Mouse (Mus musculus) limb, embryonic 11.5 days (tissue): Measurements from ENCODE around the gene Slc1a7. TPM values are rescaled to one million over a fixed set of nuclear protein-coding genes. Genes with fewer than 3 reads are reported as not detected.
A peak's percentile ranks its signal among the peaks of the same experiment; 100 is the strongest.

Source experiments
- ATAC-seq: fragments of 200-750 bp; cut with Nextera tagmentation; 2 replicates; pipeline ENCODE4 v1.8.0; 2017; ENCODE audit warnings: low read depth; ENCODE audit not compliant: insufficient number of reproducible peaks, low FRiP score, low TSS enrichment
- DNase-seq: peaks from one replicate; pipeline ENCODE4 v3.0.0-alpha.2; 2015; ENCODE audit warnings: low spot score
- H3K27ac ChIP-seq: fragments of 300-500 bp; sonication (generic); replicated peaks from 2 replicates; pipeline ENCODE4 v1.5.1; 2014; ENCODE audit warnings: low read depth, mild to moderate bottlenecking, low read length
- H3K27me3 ChIP-seq: fragments of 300-500 bp; sonication (generic); 2 replicates; pipeline ENCODE4 v1.6.1; 2014; ENCODE audit warnings: mild to moderate bottlenecking, low read length, mixed read lengths; ENCODE audit not compliant: control insufficient read depth, insufficient read depth
- H3K36me3 ChIP-seq: fragments of 300-500 bp; sonication (generic); 2 replicates; pipeline ENCODE4 v1.6.1; 2014; ENCODE audit warnings: mild to moderate bottlenecking, low read length, moderate library complexity, mixed read lengths; ENCODE audit not compliant: control insufficient read depth, insufficient read depth
- H3K4me1 ChIP-seq: fragments of 300-500 bp; sonication (generic); 2 replicates; pipeline ENCODE4 v1.6.1; 2014; ENCODE audit warnings: low read length, mixed read lengths; ENCODE audit not compliant: control insufficient read depth, insufficient read depth
- H3K4me2 ChIP-seq: fragments of 300-500 bp; sonication (generic); 2 replicates; pipeline ENCODE4 v1.6.1; 2014; ENCODE audit warnings: low read depth, mild to moderate bottlenecking, moderate library complexity; ENCODE audit not compliant: severe bottlenecking
- H3K4me3 ChIP-seq: fragments of 300-500 bp; sonication (generic); 2 replicates; pipeline ENCODE4 v1.5.1; 2014; ENCODE audit warnings: low read depth, low read length
- H3K9ac ChIP-seq: fragments of 300-500 bp; sonication (generic); 2 replicates; pipeline ENCODE4 v1.6.1; 2014; ENCODE audit warnings: mild to moderate bottlenecking, low read length
- H3K9me3 ChIP-seq: fragments of 300-500 bp; sonication (generic); 2 replicates; pipeline ENCODE4 v1.6.1; 2016; ENCODE audit warnings: low read length; ENCODE audit not compliant: control insufficient read depth
- WGBS: fragments of 180-500 bp; shearing (Covaris S2); extraction: QIAGEN DNeasy Blood & Tissue Kit; methylation state at CpG from one replicate; pipeline ENCODE4 v1.1.7; 2014; 5-methylcytosine and 5-hydroxymethylcytosine counted together
- polyA plus RNA-seq: library from polyadenylated mRNA; unstranded; fragments of >200 nt; fragmentation: Nextera tagmentation; extraction: Ambion mirVana; gene quantifications from 2 replicates; pipeline ENCODE4 v1.2.1, GENCODE M21; 2014

The Slc1a7 gene
- polyA plus RNA-seq: not detected in 2 replicates

DNA sequence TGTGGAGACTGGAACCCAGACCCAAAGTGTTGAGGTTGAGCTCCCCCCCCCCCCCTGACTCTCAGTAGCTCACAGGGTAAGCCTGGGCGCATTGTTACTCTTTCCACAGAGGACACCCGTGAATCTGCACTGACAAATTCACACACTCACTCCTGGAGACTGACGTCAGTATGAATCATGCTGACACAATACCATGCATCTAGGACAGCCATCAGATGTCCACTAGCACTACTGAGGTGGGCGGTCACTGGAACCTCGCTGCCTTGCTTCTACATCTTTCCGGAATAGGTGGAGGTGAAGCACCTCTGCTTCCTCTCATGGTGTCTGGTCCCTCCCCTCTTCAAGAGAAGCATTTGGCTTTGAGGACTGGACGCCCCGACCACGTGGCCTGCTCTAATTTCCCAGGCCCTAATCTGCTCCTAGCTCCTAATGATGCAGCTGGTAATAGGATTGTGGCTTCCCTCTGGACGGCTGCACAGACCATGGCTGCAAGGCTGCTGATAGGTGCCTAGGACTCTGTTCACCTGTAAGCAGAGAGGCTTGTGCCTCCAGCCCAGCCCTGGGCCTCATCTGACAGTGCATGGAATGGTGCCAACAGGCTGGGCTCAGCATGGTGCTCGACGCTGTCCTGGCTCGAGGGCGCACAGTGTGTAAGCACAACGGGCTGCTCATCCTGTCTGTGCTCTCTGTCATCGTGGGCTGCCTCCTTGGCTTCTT, at the start of gene Slc1a7:
TSS of gene Slc1a7 (plus strand) at position 367 of the 717 bp plus-strand sequence.
- Histone ChIP-seq H3K36me3 (no peaks in the 10 kb centered on the region), H3K9me3 (no peaks in the 10 kb centered on the region), H3K4me3 (no peak within 1 kb of the TSS), H3K27ac (no peak within 1 kb of the TSS), H3K27me3 (no peaks in the 10 kb centered on the region), H3K4me2 (no peak within 1 kb of the TSS), H3K4me1 (no peaks in the 10 kb centered on the region), H3K9ac (no peak within 1 kb of the TSS)
- WGBS: 79% methylated on average over 16 of the region's 16 CpGs
- DNase-seq: no peak
- no peak for ATAC-seq

DNA sequence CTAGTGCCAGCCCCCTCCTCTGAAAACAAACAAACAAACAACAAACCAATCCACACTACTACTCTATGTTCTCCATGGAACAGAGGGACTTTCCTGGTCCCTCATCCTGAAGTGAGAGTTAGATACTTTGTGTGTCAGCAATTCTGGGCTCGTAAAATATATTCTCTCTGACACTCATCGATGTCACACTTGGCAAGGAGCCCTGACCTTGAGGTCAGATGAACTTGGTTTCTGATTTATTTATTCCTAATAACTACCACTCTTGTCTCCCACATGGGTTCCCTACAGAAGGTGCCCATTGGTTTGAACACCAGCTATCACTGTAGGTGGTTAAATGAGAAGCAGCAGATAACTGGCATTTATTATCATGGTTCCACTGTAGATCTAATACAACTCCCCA, 47.8 kb upstream of the Slc1a7 start:
- Histone ChIP-seq H3K9ac (no peak overlapping the region), H3K27me3 (no peaks in the 10 kb centered on the region), H3K27ac (no peak overlapping the region), H3K4me1 (0 out of 2 replicates have a peak, but pooled peaks cover 2% of the 10 kb centered on the region), H3K36me3 (no peaks in the 10 kb centered on the region; the same call in 1 of the 2 replicates), H3K9me3 (no peaks in the 10 kb centered on the region), H3K4me2 (no peak overlapping the region), H3K4me3 (no peak overlapping the region)
- 92% methylated on average over 2 of the region's 2 CpGs for WGBS
- ATAC-seq: no peak
- DNase-seq: no peak

DNA sequence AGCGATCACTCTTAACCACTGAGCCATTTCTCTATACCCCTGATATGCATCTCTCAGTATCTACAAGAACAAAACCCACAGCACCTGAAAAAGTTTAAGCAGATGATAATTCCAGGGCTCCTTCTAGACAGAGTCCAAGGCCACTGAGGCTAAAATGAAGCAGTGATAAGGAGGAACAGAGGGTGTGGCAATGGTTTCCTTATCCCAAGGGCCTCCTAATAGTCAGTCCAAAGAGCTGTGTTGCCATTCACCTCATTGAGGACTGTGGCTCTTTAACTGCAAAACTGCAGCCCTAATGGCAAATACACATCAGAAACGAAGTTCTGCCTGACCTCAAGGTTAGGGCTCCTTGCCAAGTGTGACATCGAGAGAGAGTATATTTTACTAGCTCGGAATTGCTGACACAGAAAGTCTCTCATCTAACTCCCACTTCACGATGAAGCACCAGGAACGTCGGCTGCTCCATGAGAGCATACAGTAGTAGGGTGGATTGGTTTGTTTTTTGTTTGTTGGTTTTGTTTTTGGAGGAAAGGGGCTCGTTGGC, 46.9 kb upstream of the Slc1a7 start:
- H3K36me3 ChIP-seq: no peaks in the 10 kb centered on the region; the same call in 1 of the 2 replicates
- 0 out of 2 replicates have a peak, but pooled peaks cover 2% of the 10 kb centered on the region for H3K4me1 ChIP-seq
- H3K4me2 ChIP-seq: no peak overlapping the region
- ATAC-seq: no peak
- H3K9ac ChIP-seq: no peak overlapping the region
- H3K27ac ChIP-seq: no peak overlapping the region
- no peak overlapping the region for H3K4me3 ChIP-seq
- H3K9me3 ChIP-seq: no peaks in the 10 kb centered on the region
- no peaks in the 10 kb centered on the region for H3K27me3 ChIP-seq
- WGBS: 90% methylated on average over 8 of the region's 8 CpGs
- no peak for DNase-seq

DNA sequence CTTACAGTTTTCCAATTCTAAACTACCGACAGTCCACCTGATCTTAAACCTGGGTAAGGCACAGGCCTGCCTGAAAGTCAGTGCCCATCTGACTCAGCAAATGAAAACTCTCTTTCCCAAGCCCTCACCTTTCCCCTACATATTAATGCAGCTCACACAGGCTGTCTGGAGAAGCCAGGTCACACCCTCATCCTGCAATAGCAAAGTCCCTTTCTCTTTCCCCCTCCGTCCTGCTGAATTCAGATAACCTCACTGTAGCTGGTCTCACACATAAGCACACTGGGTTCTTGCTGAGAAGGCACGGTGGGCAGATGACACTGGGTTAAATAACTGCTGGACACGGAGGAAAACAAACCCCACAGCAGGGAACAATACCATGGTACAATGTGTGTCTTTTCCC, 46.2 kb upstream of the Slc1a7 start:
- Histone ChIP-seq H3K27ac (no peak overlapping the region), H3K27me3 (no peaks in the 10 kb centered on the region), H3K9me3 (no peaks in the 10 kb centered on the region), H3K4me1 (0 out of 2 replicates have a peak, but pooled peaks cover 2% of the 10 kb centered on the region), H3K36me3 (no peaks in the 10 kb centered on the region; the same call in 1 of the 2 replicates), H3K4me3 (no peak overlapping the region), H3K4me2 (peak overlapping the region; percentile 11; the same call in 1 of the 2 replicates), H3K9ac (no peak overlapping the region)
- WGBS: 78% methylated on average over 4 of the region's 4 CpGs
- no peak for ATAC-seq
- no peak for DNase-seq

DNA sequence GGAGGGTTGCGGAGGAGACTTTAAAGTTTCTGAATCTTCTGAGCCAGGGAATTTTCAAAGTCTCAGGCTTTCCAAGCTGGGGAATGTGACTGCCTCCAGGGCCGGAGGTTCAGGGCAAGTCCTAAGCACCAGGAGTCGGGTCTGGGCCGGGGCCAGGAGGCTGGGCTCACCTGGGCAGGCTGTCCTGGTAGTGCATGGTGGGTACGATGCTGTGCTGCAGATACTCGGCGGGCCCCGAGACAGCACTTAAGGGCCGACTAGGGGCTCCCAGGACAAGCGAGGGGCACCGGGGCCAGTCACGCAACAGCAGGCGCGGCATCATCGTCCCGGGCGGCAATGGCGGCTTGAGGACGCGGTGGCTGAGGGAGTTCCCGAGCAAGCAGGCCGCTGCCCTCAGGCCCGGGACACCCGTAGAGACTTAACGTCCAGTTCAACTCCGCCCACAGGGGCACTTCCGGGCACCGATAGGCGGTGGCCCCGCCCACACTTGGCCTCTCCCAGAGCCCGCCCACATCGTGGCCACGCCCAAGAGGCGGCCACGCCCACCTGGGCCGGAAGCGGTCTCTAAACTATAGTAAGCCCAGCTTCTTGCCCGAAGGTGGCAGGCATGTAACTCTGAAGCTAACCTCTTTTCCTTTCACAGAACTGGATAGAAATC, 44.9 kb upstream of the Slc1a7 start, which contains the start of gene Cpt2:
TSS of gene Cpt2 (minus strand) at position 466 of the 658 bp plus-strand sequence.
- Histone ChIP-seq H3K9ac (peak within 1 kb of the TSS; percentile 83), H3K27ac (no peak within 1 kb of the TSS; the same call in 1 of the 2 replicates), H3K9me3 (no peaks in the 10 kb centered on the region), H3K4me3 (peak within 1 kb of the TSS; percentile 78), H3K4me2 (peak within 1 kb of the TSS; percentile 78), H3K27me3 (no peaks in the 10 kb centered on the region), H3K36me3 (no peaks in the 10 kb centered on the region; the same call in 1 of the 2 replicates), H3K4me1 (0 out of 2 replicates have a peak, but pooled peaks cover 2% of the 10 kb centered on the region)
- peak; percentile 92 for ATAC-seq
- peak; percentile 96 for DNase-seq
- WGBS: 2% methylated on average over 38 of the region's 38 CpGs

DNA sequence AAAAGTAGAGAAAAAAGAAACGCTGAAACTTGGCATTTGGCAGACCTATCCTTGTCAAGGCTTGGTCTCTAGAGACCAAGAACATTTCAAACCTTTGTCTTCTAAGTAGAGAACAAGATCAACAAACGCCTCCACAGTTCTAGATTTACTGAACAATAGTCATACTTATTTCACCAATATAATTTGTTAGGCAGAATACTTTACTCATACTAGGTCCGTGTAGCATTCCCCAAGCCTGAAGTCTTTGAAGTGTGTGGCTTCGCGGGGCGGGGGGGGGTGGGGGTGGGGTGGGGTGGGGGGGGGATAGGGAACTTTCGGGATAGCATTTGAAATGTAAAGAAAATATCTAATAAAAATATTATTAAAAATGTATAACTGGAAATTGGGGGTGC, 44.3 kb upstream of the Slc1a7 start:
- H3K9ac ChIP-seq: no peak overlapping the region
- DNase-seq (no peak), ATAC-seq (peak; percentile 23; the same call in 1 of the 2 replicates)
- H3K4me2 ChIP-seq: peak overlapping the region; percentile 78; the same call in 1 of the 2 replicates
- H3K27ac ChIP-seq: no peak overlapping the region
- no peaks in the 10 kb centered on the region for H3K9me3 ChIP-seq
- H3K27me3 ChIP-seq: no peaks in the 10 kb centered on the region
- H3K4me1 ChIP-seq: 0 out of 2 replicates have a peak, but pooled peaks cover 2% of the 10 kb centered on the region
- H3K4me3 ChIP-seq: peak overlapping the region; percentile 78
- H3K36me3 ChIP-seq: no peaks in the 10 kb centered on the region; the same call in 1 of the 2 replicates
- 55% methylated on average over 7 of the region's 7 CpGs for WGBS

DNA sequence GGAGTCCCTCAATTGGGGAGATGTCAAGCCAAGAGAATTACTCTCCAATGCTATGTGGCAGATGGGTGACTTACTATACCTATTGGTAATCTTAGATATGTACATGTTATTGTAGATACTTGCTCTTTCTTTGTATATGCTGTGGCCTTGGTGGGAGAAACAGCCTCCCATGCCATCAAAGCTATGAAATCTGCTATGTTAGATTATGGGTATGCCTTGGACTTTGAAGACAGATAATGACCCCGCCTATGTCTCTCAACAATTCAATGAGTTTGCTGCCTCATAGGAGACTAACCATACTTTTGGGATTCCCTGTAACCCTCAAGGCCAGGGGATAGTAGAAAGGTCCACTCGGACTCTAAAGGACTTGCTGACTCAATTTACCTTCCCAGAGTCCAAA, 39.9 kb upstream of the Slc1a7 start:
- H3K4me3 ChIP-seq: no peak overlapping the region
- no peaks in the 10 kb centered on the region for H3K4me1 ChIP-seq
- H3K4me2 ChIP-seq: no peak overlapping the region
- DNase-seq (no peak), ATAC-seq (no peak)
- no peak overlapping the region for H3K9ac ChIP-seq
- 72% methylated on average over 2 of the region's 2 CpGs for WGBS
- no peaks in the 10 kb centered on the region for H3K27me3 ChIP-seq
- H3K9me3 ChIP-seq: no peaks in the 10 kb centered on the region
- H3K36me3 ChIP-seq: no peaks in the 10 kb centered on the region
- no peak overlapping the region for H3K27ac ChIP-seq

DNA sequence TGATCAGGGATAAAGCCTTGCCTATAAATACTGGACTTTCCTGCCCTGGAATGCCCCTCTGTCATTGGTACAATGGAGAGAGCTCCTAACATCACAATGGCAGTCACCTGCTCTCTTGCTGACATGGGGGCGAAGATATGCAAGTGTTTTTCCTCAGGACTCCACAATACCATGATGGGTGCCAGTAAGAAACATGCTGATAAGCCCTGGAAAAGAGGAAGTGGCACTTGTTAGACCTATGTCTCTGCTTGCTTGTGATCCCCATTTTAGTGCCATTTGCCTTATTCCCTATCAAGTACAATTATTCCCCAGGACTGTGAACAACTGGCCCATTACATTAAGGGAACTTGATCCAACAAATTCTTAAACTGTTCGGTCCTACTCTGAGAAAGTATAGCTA, 39.4 kb upstream of the Slc1a7 start:
- no peak overlapping the region for H3K9ac ChIP-seq
- ATAC-seq (no peak), DNase-seq (no peak)
- H3K4me3 ChIP-seq: no peak overlapping the region
- H3K4me2 ChIP-seq: no peak overlapping the region
- no peaks in the 10 kb centered on the region for H3K9me3 ChIP-seq
- no peaks in the 10 kb centered on the region for H3K4me1 ChIP-seq
- H3K27me3 ChIP-seq: no peaks in the 10 kb centered on the region
- H3K27ac ChIP-seq: no peak overlapping the region
- WGBS: 85% methylated on average over 2 of the region's 2 CpGs
- no peaks in the 10 kb centered on the region for H3K36me3 ChIP-seq
